10 mouse cellular contexts compared by ENCODE assay signal in the genomic region with DNA sequence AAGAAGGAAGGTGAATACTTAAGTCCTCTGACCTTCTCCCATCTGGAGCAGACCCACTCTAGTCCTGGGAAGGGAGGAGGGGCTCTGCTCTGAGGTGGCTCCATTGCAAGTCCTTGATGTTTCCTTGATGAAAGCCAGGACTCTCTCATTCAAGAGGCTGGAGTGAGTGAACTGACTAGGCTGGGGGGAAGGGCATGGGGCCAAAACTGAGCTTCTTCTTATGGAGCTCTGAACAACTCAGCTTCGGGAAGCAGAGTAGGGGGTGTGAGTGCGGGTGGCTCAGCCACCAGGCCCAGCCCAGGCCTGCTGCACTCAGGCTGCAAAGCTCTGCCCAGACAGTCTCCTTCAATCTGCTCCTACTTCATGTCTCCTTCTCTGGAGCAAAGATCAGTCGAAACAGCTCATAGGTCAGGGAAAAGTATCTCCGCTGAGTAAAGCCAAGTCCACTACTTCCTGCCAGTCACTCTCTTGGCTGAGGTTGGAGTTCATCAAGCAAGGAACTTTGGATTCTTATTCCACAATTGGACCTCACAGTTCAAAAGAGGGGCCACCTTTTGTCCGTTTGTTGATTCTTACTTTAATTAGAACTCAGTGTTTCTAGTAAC. TPM values are rescaled to one million over a fixed set of nuclear protein-coding genes. Genes with fewer than 3 reads are reported as not detected.
DNase-seq lines count a peak whose midpoint lies in the region; ATAC-seq and TF ChIP-seq lines count a peak whose summit lies in the region.
"Had no signal": no experiment of that assay in that cellular context is flagged by ENCODE, and none has a peak within 500 bp of the region (broad histone marks: within the 10 kb centered on the region; RNA-seq: fewer than 3 reads in every experiment).

No protein-coding gene starts in this region.

- no peaks in the 10 kb centered on the region for H3K9me3 ChIP-seq in heart, embryonic 13.5 days
- no peaks in the 10 kb centered on the region for H3K9me3 ChIP-seq in embryonic facial prominence, embryonic 11.5 days (replicated peaks; ENCODE audit: control insufficient read depth, low read length)
- no peaks in the 10 kb centered on the region for H3K9me3 ChIP-seq in limb, embryonic 14.5 days (ENCODE audit: control insufficient read depth, low read length)
- no peaks in the 10 kb centered on the region for H3K9me3 ChIP-seq in midbrain, embryonic 16.5 days (replicated peaks; ENCODE audit: control insufficient read depth, low read length, poor library complexity, severe bottlenecking)
- H3K9me3 ChIP-seq: forebrain, embryonic 15.5 days; hindbrain, embryonic 12.5 days had no signal

- peaks cover 36% of the 10 kb centered on the region for H3K4me1 ChIP-seq in heart, embryonic 13.5 days
- H3K4me1 ChIP-seq in embryonic facial prominence, embryonic 11.5 days (ENCODE audit: control insufficient read depth, insufficient read depth, low read length): no peaks in the 10 kb centered on the region
- H3K4me1 ChIP-seq in limb, embryonic 14.5 days (ENCODE audit: control insufficient read depth, insufficient read depth, low read length): no peaks in the 10 kb centered on the region
- no peaks in the 10 kb centered on the region; the same call in 1 of the 2 replicates for H3K4me1 ChIP-seq in midbrain, embryonic 16.5 days (ENCODE audit: control insufficient read depth, insufficient read depth, low read length)

- 33% methylated on average over 5 of the region's 5 CpGs for WGBS in heart, embryonic 13.5 days
- WGBS in embryonic facial prominence, embryonic 11.5 days: 22% methylated on average over 5 of the region's 5 CpGs
- WGBS in limb, embryonic 14.5 days: 44% methylated on average over 4 of the region's 5 CpGs
- 52% methylated on average over 5 of the region's 5 CpGs for WGBS in midbrain, embryonic 16.5 days

- no peak overlapping the region for H3K4me3 ChIP-seq in heart, embryonic 13.5 days
- no peak overlapping the region for H3K4me3 ChIP-seq in embryonic facial prominence, embryonic 11.5 days (ENCODE audit: low read depth, low read length)
- no peak overlapping the region for H3K4me3 ChIP-seq in limb, embryonic 14.5 days (replicated peaks; ENCODE audit: low read length)
- H3K4me3 ChIP-seq in midbrain, embryonic 16.5 days (ENCODE audit: low read depth, low read length): no peak overlapping the region
- H3K4me3 ChIP-seq: forebrain, embryonic 15.5 days; hindbrain, embryonic 12.5 days had no signal

- no peak overlapping the region for H3K4me2 ChIP-seq in heart, embryonic 13.5 days
- H3K4me2 ChIP-seq in embryonic facial prominence, embryonic 11.5 days (ENCODE audit: low read depth, low read length): no peak overlapping the region
- no peak overlapping the region for H3K4me2 ChIP-seq in limb, embryonic 14.5 days (replicated peaks; ENCODE audit: low read depth, low read length, severe bottlenecking)
- no peak overlapping the region for H3K4me2 ChIP-seq in midbrain, embryonic 16.5 days (ENCODE audit: low read length)
- H3K4me2 ChIP-seq: forebrain, embryonic 15.5 days; hindbrain, embryonic 12.5 days had no signal

- DNase-seq in heart, postnatal 14 days: no peak
- peak; percentile 42 for DNase-seq in MN1 (ENCODE audit: low spot score)
- DNase-seq in embryonic facial prominence, embryonic 11.5 days (ENCODE audit: low spot score): peak; percentile 56
- peak; percentile 4 for DNase-seq in limb, embryonic 14.5 days (ENCODE audit: low spot score)
- DNase-seq in cerebellum, postnatal 36 days: no peak
- no peak for DNase-seq in thymus, postnatal 4 days

- intact Hi-C loops in heart, postnatal 14 days (cut with DNase I): no loop called here

- peaks cover 77% of the 10 kb centered on the region for H3K27me3 ChIP-seq in heart, embryonic 13.5 days (replicated peaks)
- H3K27me3 ChIP-seq in embryonic facial prominence, embryonic 11.5 days (ENCODE audit: control insufficient read depth, insufficient read depth, low read length): peaks cover 10% of the 10 kb centered on the region
- peaks cover 35% of the 10 kb centered on the region for H3K27me3 ChIP-seq in limb, embryonic 14.5 days (ENCODE audit: control insufficient read depth, insufficient read depth, low read length)
- peaks cover 45% of the 10 kb centered on the region for H3K27me3 ChIP-seq in midbrain, embryonic 16.5 days (ENCODE audit: control insufficient read depth, insufficient read depth, low read depth, low read length)

- peak overlapping the region; percentile 68 for H3K27ac ChIP-seq in heart, embryonic 13.5 days (replicated peaks)
- H3K27ac ChIP-seq in embryonic facial prominence, embryonic 11.5 days (replicated peaks; ENCODE audit: low read depth, low read length): no peak overlapping the region
- H3K27ac ChIP-seq in limb, embryonic 14.5 days (replicated peaks; ENCODE audit: low read depth, low read length): no peak overlapping the region
- no peak overlapping the region for H3K27ac ChIP-seq in midbrain, embryonic 16.5 days (ENCODE audit: low read length)
- H3K27ac ChIP-seq: forebrain, embryonic 15.5 days; hindbrain, embryonic 12.5 days had no signal

- no peak; the same call in 1 of the 2 replicates for ATAC-seq in heart, embryonic 13.5 days (ENCODE audit: extremely low read depth, insufficient number of reproducible peaks, low FRiP score, low TSS enrichment)
- ATAC-seq in embryonic facial prominence, embryonic 11.5 days (replicated peaks; ENCODE audit: insufficient number of reproducible peaks, low FRiP score, low TSS enrichment, low read depth): 0 out of 2 replicates have a peak, but pooled peaks have one; percentile 14
- ATAC-seq in limb, embryonic 14.5 days (ENCODE audit: low FRiP score, low read depth): no peak
- ATAC-seq in midbrain, embryonic 16.5 days: no peak
- ATAC-seq: forebrain, embryonic 15.5 days had no signal

- H3K36me3 ChIP-seq in heart, embryonic 13.5 days: no peaks in the 10 kb centered on the region
- H3K36me3 ChIP-seq in embryonic facial prominence, embryonic 11.5 days (replicated peaks; ENCODE audit: control insufficient read depth, insufficient read depth, low read depth, low read length): no peaks in the 10 kb centered on the region
- no peaks in the 10 kb centered on the region for H3K36me3 ChIP-seq in limb, embryonic 14.5 days (ENCODE audit: control insufficient read depth, insufficient read depth, low read length)
- no peaks in the 10 kb centered on the region for H3K36me3 ChIP-seq in midbrain, embryonic 16.5 days (ENCODE audit: control insufficient read depth, insufficient read depth, low read length)
- H3K36me3 ChIP-seq: forebrain, embryonic 15.5 days; hindbrain, embryonic 12.5 days had no signal

- 0 out of 2 replicates have a peak overlapping the region, but pooled peaks have one; percentile 10 for H3K9ac ChIP-seq in heart, embryonic 13.5 days
- H3K9ac ChIP-seq in embryonic facial prominence, embryonic 11.5 days (replicated peaks; ENCODE audit: low read length): no peak overlapping the region
- no peak overlapping the region for H3K9ac ChIP-seq in limb, embryonic 14.5 days (ENCODE audit: low read depth, low read length, severe bottlenecking)
- H3K9ac ChIP-seq in midbrain, embryonic 16.5 days (ENCODE audit: low read depth, low read length): no peak overlapping the region
- H3K9ac ChIP-seq: forebrain, embryonic 15.5 days; hindbrain, embryonic 12.5 days had no signal

- TF ChIP-seq POLR2A in limb, embryonic 14.5 days (IDR thresholded peaks at IDR 0.05; ENCODE audit: borderline replicate concordance, extremely low read depth, insufficient read depth, insufficient read length): no peak

RNA-seq across cellular contexts. Expression of a gene that starts 1.9 kb away (rescaled TPM):
- polyA plus RNA-seq in heart, embryonic 13.5 days (2015; fragmentation: Nextera tagmentation; extraction: Ambion mirVana): 11.1 and 11.8 TPM in 2 replicates
- total RNA-seq in heart, postnatal 14 days (2021): 1 to 10 TPM; 6.2 to 7.8 TPM
- 14.8 and 16.2 TPM in 2 replicates for polyA plus RNA-seq in embryonic facial prominence, embryonic 11.5 days (2014; fragmentation: Nextera tagmentation; extraction: Ambion mirVana)
- polyA plus RNA-seq in limb, embryonic 14.5 days (2012; rRNA removed): 6.6 and 7.6 TPM in 2 replicates
- polyA plus RNA-seq in limb, embryonic 14.5 days (2014; fragmentation: Nextera tagmentation; extraction: Ambion mirVana): 13.5 and 16.0 TPM in 2 replicates
- polyA plus RNA-seq in midbrain, embryonic 16.5 days (2015; fragmentation: Nextera tagmentation; extraction: Ambion mirVana): 6.0 and 8.3 TPM in 2 replicates

RNA-seq across cellular contexts. Expression of a gene that starts 52.8 kb away (rescaled TPM):
- polyA plus RNA-seq in heart, embryonic 13.5 days (2015; fragmentation: Nextera tagmentation; extraction: Ambion mirVana): 0.17 and 0.19 TPM in 2 replicates
- total RNA-seq in heart, postnatal 14 days (2021): not detected
- 0.14 TPM in 1 of 2 replicates, not detected in the other for polyA plus RNA-seq in embryonic facial prominence, embryonic 11.5 days (2014; fragmentation: Nextera tagmentation; extraction: Ambion mirVana)
- 0.08 and 0.15 TPM in 2 replicates for polyA plus RNA-seq in limb, embryonic 14.5 days (2012; rRNA removed)
- polyA plus RNA-seq in limb, embryonic 14.5 days (2014; fragmentation: Nextera tagmentation; extraction: Ambion mirVana): 0.11 TPM in 1 of 2 replicates, not detected in the other
- polyA plus RNA-seq in midbrain, embryonic 16.5 days (2015; fragmentation: Nextera tagmentation; extraction: Ambion mirVana): 0.14 TPM in 1 of 2 replicates, not detected in the other
- polyA plus RNA-seq: forebrain, embryonic 15.5 days had no signal

RNA-seq across cellular contexts. Expression of a gene that starts 53.1 kb away (rescaled TPM):
- polyA plus RNA-seq in heart, embryonic 13.5 days (2015; fragmentation: Nextera tagmentation; extraction: Ambion mirVana): 0.22 and 0.28 TPM in 2 replicates
- not detected for total RNA-seq in heart, postnatal 14 days (2021)
- not detected in 2 replicates for polyA plus RNA-seq in embryonic facial prominence, embryonic 11.5 days (2014; fragmentation: Nextera tagmentation; extraction: Ambion mirVana)
- polyA plus RNA-seq in limb, embryonic 14.5 days (2012; rRNA removed): 0.19 and 0.20 TPM in 2 replicates
- 0.29 TPM in 1 of 2 replicates, not detected in the other for polyA plus RNA-seq in limb, embryonic 14.5 days (2014; fragmentation: Nextera tagmentation; extraction: Ambion mirVana)
- 0.24 TPM in 1 of 2 replicates, not detected in the other for polyA plus RNA-seq in midbrain, embryonic 16.5 days (2015; fragmentation: Nextera tagmentation; extraction: Ambion mirVana)
- polyA plus RNA-seq: hindbrain, embryonic 12.5 days had no signal

Comparison
In these comparisons a context has a peak if more than half of its experiments do, and no peak if none do; other contexts are left out.
1. DNase-seq: peak in MN1 (single experiment), embryonic facial prominence, embryonic 11.5 days (single experiment) and limb, embryonic 14.5 days (single experiment); none in heart, postnatal 14 days (0 of 2), cerebellum, postnatal 36 days (0 of 2) and thymus, postnatal 4 days (single experiment).